8 mouse cellular contexts compared by ENCODE assay signal in genomic region chr10:109832768-109833291, GRCm38 (mm10).
DNase-seq lines count a peak whose midpoint lies in the region; ATAC-seq and TF ChIP-seq lines count a peak whose summit lies in the region.

No protein-coding gene starts in this region.

- H3K9me3 ChIP-seq in stomach, embryonic 14.5 days (ENCODE audit: control insufficient read depth, low read depth, low read length) = no peaks in the 10 kb centered on the region
- H3K9me3 ChIP-seq in stomach, postnatal 0 days (ENCODE audit: control insufficient read depth, low read length) = no peaks in the 10 kb centered on the region
- H3K9me3 ChIP-seq in forebrain, embryonic 15.5 days = no peaks in the 10 kb centered on the region

- no peaks in the 10 kb centered on the region for H3K27me3 ChIP-seq in stomach, embryonic 14.5 days (ENCODE audit: control insufficient read depth, insufficient read depth, low read length)
- H3K27me3 ChIP-seq in stomach, postnatal 0 days (ENCODE audit: control insufficient read depth, insufficient read depth, low read length) = no peaks in the 10 kb centered on the region
- no peaks in the 10 kb centered on the region for H3K27me3 ChIP-seq in forebrain, embryonic 15.5 days

- no peak for TF ChIP-seq EP300 in stomach, postnatal 0 days (optimal IDR thresholded peaks at IDR 0.05)

- ATAC-seq in stomach, embryonic 14.5 days (ENCODE audit: insufficient number of reproducible peaks, insufficient read depth, low FRiP score, low read depth) = no peak
- no peak for ATAC-seq in stomach, postnatal 0 days (ENCODE audit: low FRiP score, low TSS enrichment)
- ATAC-seq in forebrain, embryonic 15.5 days (replicated peaks) = peak; percentile 86

- no peak overlapping the region for H3K4me3 ChIP-seq in stomach, embryonic 14.5 days (ENCODE audit: low read depth, low read length)
- H3K4me3 ChIP-seq in stomach, postnatal 0 days (ENCODE audit: low read depth, low read length) = no peak overlapping the region
- peak overlapping the region; percentile 38 for H3K4me3 ChIP-seq in forebrain, embryonic 15.5 days

- 40% methylated on average over 18 of the region's 18 CpGs for WGBS in stomach, embryonic 14.5 days
- 38% methylated on average over 18 of the region's 18 CpGs for WGBS in stomach, postnatal 0 days
- WGBS in forebrain, embryonic 15.5 days = 5% methylated on average over 18 of the region's 18 CpGs

- no peak for DNase-seq in stomach, postnatal 0 days (ENCODE audit: low spot score)
- DNase-seq in left cerebral cortex, adult 18-20 months (ENCODE audit: low spot score in 2 of 2) = peak; percentile 38 to 60
- DNase-seq in right cerebral cortex, adult 18-20 months = peak; percentile 70
- DNase-seq in adrenal gland, postnatal 25 days = no peak
- no peak for DNase-seq in kidney, adult 8-10 months
- no peak for DNase-seq in urinary bladder, postnatal 36 days (ENCODE audit: low spot score in 2 of 2)

- H3K27ac ChIP-seq in stomach, embryonic 14.5 days (ENCODE audit: low read length) = no peak overlapping the region
- no peak overlapping the region for H3K27ac ChIP-seq in stomach, postnatal 0 days (replicated peaks)
- peak overlapping the region; percentile 71 for H3K27ac ChIP-seq in forebrain, embryonic 15.5 days (replicated peaks)

- peak overlapping the region; percentile 7; the same call in 1 of the 2 replicates for H3K4me2 ChIP-seq in stomach, embryonic 14.5 days (replicated peaks; ENCODE audit: low read depth, low read length)
- no peak overlapping the region for H3K4me2 ChIP-seq in stomach, postnatal 0 days (replicated peaks; ENCODE audit: low read depth)
- H3K4me2 ChIP-seq in forebrain, embryonic 15.5 days (replicated peaks) = peak overlapping the region; percentile 68

- no peaks in the 10 kb centered on the region for H3K36me3 ChIP-seq in stomach, embryonic 14.5 days (ENCODE audit: control insufficient read depth, insufficient read depth, low read length)
- no peaks in the 10 kb centered on the region for H3K36me3 ChIP-seq in stomach, postnatal 0 days (ENCODE audit: control insufficient read depth, insufficient read depth, low read length)
- H3K36me3 ChIP-seq in forebrain, embryonic 15.5 days = no peaks in the 10 kb centered on the region

- H3K4me1 ChIP-seq in stomach, embryonic 14.5 days (ENCODE audit: control insufficient read depth, insufficient read depth, low read length) = no peaks in the 10 kb centered on the region
- H3K4me1 ChIP-seq in stomach, postnatal 0 days (replicated peaks; ENCODE audit: control insufficient read depth, insufficient read depth) = no peaks in the 10 kb centered on the region
- H3K4me1 ChIP-seq in forebrain, embryonic 15.5 days = peaks cover 18% of the 10 kb centered on the region

- H3K9ac ChIP-seq in stomach, embryonic 14.5 days (replicated peaks; ENCODE audit: low read depth, low read length) = no peak overlapping the region
- H3K9ac ChIP-seq in stomach, postnatal 0 days (ENCODE audit: low read length) = no peak overlapping the region
- H3K9ac ChIP-seq in forebrain, embryonic 15.5 days (replicated peaks) = peak overlapping the region; percentile 24; the same call in 1 of the 2 replicates

- no peak for TF ChIP-seq CTCF in stomach, postnatal 0 days (IDR thresholded peaks at IDR 0.05; ENCODE audit: low read depth)

Comparison
In these comparisons a context has a peak if more than half of its experiments do, and no peak if none do; other contexts are left out.
1. DNase-seq: peak in left cerebral cortex, adult 18-20 months (2 of 2) and right cerebral cortex, adult 18-20 months (single experiment); none in stomach, postnatal 0 days (single experiment), adrenal gland, postnatal 25 days (single experiment), kidney, adult 8-10 months (0 of 2) and urinary bladder, postnatal 36 days (0 of 2).